Mouse (Mus musculus) spleen, postnatal 0 days (tissue): Measurements from ENCODE around the gene Cphx2. TPM values are rescaled to one million over a fixed set of nuclear protein-coding genes. Genes with fewer than 3 reads are reported as not detected.

Source experiments
- polyA plus RNA-seq: library from polyadenylated mRNA; unstranded; fragments of >200 nt; fragmentation: Nextera tagmentation; extraction: Ambion mirVana; gene quantifications from 2 replicates; pipeline ENCODE4 v1.2.1, GENCODE M21; 2015

Gene Cphx2
- polyA plus RNA-seq, result not detected in 2 replicates

GRCm38 (mm10) chr14:26081216-26081615, at the start of gene Cphx2:
TSS of gene Cphx2 (plus strand) at chr14:26081516.

GRCm38 (mm10) chr14:26042611-26043010, 38.7 kb upstream of the Cphx2 start, which contains the start of gene Gm9780:
TSS of gene Gm9780 (minus strand) at chr14:26042711.

GRCm38 (mm10) chr14:26067325-26067633, 14.0 kb upstream of the Cphx2 start, which contains the start of gene Tmem254c:
TSS of gene Tmem254c (minus strand) at chr14:26067355.

GRCm38 (mm10) chr14:26081997-26082396, 681 bp downstream of the Cphx2 start, which contains the start of gene Cphx3:
TSS of gene Cphx3 (plus strand) at chr14:26082297.

GRCm38 (mm10) chr14:26118150-26118549, 36.8 kb downstream of the Cphx2 start, which contains the start of gene Duxbl2:
TSS of gene Duxbl2 (plus strand) at chr14:26118349.

Other genes with a start within 250 kb of the Cphx2 start
- 28.7 and 33.9 TPM in 2 replicates for gene Anxa11, start 239.4 kb upstream of the Cphx2 start, polyA plus RNA-seq
- 0.38 and 1.3 TPM in 2 replicates for gene Plac9a, start 178.4 kb upstream of the Cphx2 start, polyA plus RNA-seq
- gene Tmem254a, start 153.8 kb upstream of the Cphx2 start, polyA plus RNA-seq, result 0.64 and 0.89 TPM in 2 replicates
- not detected in 2 replicates for gene Cphx1, start 143.2 kb upstream of the Cphx2 start, polyA plus RNA-seq
- gene Duxbl1, start 102.9 kb upstream of the Cphx2 start, polyA plus RNA-seq, result not detected in 2 replicates
- gene Gm9780, start 38.8 kb upstream of the Cphx2 start, polyA plus RNA-seq, result 24.9 and 40.9 TPM in 2 replicates
- gene Tmem254c, start 14.2 kb upstream of the Cphx2 start, polyA plus RNA-seq, result 11.7 and 17.3 TPM in 2 replicates
- gene Cphx3, start 781 bp downstream of the Cphx2 start, polyA plus RNA-seq, result not detected in 2 replicates
- 0.28 TPM in 1 of 2 replicates, not detected in the other for gene Duxbl2, start 36.8 kb downstream of the Cphx2 start, polyA plus RNA-seq
- gene Plac9b, start 101.0 kb downstream of the Cphx2 start, polyA plus RNA-seq, result 27.1 and 30.9 TPM in 2 replicates
- 5.1 and 5.3 TPM in 2 replicates for gene Tmem254b, start 125.5 kb downstream of the Cphx2 start, polyA plus RNA-seq
- 0.46 TPM in 1 of 2 replicates, not detected in the other for gene Duxbl3, start 176.4 kb downstream of the Cphx2 start, polyA plus RNA-seq